Mouse (Mus musculus) spleen, postnatal 10 days (tissue): ENCODE data around the gene Cyp46a1.

ENCODE experiments used
- DNase-seq, 2 experiments: peaks; one replicate each; pipeline ENCODE4 v3.0.0; 2021 to 2022; ENCODE audit warnings: low spot score in 2 of 2

The Cyp46a1 gene

DNA sequence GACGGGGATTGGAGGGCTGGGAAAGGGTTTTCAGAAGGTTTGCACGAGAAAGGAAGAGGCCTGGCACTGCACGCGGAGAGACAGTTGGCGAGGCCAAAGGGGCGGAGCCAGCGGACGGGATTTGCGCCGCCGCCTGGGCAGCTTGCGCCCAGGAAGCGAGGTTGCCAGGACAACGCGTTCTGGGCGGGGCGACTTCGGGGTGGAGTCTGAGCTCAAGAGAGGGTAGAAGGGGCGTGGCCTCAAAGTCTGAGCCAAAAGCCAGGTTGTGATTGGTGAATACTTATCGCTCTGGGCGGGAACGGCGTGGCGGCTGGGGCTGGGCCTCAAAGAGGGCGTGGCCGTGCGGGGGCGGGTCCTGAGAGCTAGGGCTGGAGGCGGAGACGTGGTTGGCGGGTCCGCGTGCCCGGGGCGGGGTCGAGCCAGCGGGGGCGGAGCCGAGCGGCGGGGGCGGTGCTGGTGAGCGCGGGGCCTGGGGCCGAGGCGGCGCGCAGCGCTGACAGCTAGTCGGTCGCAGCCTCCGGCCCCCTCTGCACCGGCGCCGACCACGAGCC, at the start of gene Cyp46a1:
Gene Cyp46a1, plus strand, starts transcription at position 487 of the 551 bp plus-strand sequence.
- DNase-seq: peak; percentile 61 to 91

- no peak for DNase-seq
Observed at GRCm38 (mm10) chr12:108284455-108285224, 49.5 kb upstream of the Cyp46a1 start.

DNA sequence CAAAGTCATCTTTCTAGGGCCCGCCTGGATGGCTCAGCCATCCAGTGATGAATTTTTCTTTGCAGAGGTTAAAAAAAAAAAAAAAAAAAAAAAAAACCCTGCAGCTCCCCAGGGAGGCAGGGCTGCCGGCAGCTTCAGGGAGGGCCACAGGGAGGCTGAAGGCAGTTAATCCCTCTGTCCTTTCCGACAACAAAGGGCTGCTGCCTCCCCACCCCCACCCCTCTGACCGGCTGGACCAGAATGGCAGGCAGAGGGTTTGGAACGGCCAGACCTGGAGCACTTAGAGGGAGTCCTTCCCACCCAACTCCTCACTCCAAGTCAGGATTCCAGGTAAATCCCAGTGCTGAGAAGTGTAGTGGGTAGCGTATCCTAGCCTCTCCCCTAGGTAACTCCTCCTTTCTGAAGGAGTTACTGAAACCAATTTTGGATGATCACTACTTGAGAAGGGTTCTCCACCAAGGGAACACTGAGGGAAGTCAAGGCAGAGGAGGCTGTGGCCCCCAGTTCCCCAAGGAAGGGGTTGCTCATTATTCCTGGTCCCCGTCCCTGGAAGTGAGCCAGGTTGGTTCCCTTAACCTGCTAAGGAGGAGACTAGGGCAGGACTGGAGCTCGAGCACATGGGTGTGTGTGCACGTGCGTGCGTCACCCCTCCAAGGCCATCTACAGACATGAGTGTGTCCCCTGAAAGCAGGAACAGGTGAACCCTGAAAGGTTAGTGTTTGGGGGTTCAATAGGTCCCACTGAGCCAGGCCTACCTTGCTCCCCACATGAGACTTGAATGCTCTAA, 48.8 kb upstream of the Cyp46a1 start:
- no peak for DNase-seq

GRCm38 (mm10) chr12:108286381-108286780, 47.8 kb upstream of the Cyp46a1 start:
- no peak for DNase-seq

- no peak for DNase-seq
Observed at GRCm38 (mm10) chr12:108287011-108287410, 47.2 kb upstream of the Cyp46a1 start.

DNA sequence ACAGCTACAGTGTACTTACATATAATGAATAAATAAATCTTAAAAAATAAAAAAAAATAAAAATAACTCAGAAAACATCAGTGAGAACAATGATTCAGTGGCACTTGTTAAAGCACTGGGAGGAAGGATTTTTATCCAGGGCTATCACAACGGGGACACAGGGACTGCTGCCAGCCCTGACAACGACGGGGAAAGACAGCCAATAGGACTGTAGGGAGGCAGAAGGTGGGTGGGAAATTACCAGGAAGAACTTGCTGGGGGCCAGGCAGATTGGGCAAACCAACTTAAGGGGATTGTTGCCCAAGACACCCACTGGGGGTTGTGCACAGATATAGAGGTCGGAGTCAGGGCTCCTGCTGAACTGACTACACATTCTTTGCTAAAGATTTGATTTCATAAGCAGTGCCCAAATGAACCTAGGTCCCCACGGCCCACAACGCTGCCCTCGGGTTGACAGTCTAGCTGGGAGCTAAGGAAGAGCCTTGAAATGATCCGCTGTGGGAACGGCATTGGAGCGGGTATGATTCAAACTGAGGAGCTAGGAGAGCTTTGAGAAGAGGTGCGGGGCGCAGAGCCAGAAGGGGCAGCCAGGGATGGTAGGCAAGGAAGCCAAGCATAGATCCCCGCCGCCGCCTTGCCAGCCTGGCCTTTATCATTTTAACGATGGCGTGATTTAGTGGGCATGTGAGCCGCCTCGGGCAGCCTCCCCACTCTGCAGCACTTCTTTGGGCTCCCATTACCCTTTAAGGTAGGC, 45.9 kb upstream of the Cyp46a1 start:
- no peak for DNase-seq

DNA sequence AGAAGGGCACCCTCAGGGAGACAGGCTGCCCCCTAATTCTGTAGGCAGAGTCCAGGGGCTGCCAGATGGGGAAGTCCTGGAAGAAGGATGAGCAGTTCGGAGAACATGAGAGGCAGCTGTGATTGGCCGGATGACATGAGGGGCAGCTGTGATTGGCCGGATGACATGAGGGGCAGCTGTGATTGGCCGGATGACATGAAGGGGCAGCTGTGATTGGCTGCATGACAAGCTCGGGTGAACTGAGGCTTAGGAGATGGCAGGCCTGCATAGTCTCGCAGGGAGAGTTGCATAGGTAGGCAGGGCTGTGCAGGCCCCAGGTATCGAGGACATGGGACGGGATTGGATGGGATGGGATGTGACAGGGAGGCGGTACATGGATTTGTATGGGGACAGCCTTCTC, 41.8 kb upstream of the Cyp46a1 start:
- no peak for DNase-seq

- DNase-seq: peak; percentile 17 to 61
Observed at GRCm38 (mm10) chr12:108292957-108293356, 41.2 kb upstream of the Cyp46a1 start.

DNA sequence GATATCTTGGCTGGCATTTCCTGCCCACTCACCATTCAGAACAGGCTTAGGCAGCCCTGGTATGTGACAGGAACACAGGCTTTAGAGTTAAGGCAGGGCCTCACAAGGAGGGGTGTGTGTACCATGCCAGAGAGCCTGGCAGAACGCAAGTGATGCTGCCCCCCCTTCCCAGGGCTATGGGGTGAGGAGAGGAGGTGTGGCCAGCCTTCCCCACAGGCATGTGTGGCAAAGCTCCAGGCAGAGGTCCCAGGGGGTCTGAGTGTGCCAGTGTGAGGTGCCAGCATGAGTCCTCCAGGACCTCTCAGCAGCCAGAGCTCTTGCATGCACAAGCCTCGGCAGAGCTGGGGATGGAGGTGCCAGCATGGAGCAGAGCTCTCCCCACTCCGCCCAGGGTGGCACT, 39.6 kb upstream of the Cyp46a1 start:
- DNase-seq: no peak

DNA sequence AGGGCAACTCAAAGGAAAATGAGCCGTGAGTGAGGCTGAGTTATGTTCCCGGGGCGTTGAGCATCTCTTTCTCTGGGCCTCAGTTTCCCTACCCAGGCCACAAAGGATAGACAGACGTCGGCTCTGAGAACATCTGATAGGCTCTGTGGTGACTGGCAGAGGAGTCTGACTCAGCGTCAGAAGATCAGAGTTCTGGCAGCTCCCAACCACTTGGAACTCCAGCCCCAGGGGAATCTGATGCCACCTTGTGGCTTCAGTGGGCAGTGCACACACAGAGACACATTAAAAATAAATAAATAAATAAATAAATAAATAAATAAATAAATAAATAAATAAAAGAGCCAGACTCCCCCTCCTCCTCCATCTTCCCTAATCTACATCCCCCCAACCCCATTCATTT, 37.1 kb upstream of the Cyp46a1 start:
- DNase-seq: no peak

- DNase-seq: no peak
Observed at GRCm38 (mm10) chr12:108301006-108301405, 33.2 kb upstream of the Cyp46a1 start.

DNA sequence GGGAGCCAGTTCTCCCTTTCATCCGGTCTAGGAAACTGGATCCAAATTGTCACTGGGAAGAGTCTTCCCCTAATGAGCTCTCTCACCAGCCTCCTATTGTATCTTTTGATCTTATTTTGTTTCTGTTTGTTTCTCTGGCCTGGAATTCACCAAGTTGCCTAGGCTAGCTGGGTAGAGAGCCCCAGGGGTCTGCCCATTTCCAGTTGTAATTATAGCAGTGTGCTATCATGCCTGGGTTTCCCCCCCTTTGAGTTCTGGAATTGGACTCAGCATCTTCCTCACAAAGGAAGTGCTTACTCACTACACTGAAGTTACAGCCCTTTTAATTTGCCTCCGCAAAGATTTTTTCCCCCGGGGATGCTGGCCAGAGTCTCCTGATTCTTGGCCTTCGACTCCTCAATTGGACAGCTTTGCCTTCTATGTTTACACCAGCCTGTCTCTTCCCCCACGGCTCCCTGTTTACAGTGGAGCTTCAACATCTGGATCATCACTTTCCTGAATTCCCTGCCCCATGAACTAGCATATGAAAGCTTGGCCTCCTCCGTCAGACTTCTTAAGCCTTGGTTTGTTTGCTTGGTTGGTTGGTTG, 30.3 kb upstream of the Cyp46a1 start:
- DNase-seq: no peak

DNA sequence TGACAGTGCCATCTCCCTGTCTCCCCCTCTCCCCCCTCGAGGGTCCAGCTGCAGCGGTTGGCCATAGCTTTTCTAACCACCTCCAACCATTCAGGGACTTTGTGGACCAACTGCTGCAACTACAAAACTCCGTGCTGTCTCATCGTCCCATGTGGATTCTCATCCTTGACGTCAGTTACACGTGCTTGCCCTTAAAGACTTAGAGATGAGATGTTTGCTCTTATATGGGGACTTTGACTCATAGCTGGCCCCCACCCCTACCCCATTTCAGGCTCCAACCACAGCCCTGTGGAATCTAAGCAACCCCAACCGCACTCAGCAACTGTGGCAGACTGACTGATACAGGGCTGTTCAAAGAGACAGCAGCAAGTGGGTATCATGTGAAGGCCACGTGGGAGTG, 29.0 kb upstream of the Cyp46a1 start:
- DNase-seq: no peak

DNA sequence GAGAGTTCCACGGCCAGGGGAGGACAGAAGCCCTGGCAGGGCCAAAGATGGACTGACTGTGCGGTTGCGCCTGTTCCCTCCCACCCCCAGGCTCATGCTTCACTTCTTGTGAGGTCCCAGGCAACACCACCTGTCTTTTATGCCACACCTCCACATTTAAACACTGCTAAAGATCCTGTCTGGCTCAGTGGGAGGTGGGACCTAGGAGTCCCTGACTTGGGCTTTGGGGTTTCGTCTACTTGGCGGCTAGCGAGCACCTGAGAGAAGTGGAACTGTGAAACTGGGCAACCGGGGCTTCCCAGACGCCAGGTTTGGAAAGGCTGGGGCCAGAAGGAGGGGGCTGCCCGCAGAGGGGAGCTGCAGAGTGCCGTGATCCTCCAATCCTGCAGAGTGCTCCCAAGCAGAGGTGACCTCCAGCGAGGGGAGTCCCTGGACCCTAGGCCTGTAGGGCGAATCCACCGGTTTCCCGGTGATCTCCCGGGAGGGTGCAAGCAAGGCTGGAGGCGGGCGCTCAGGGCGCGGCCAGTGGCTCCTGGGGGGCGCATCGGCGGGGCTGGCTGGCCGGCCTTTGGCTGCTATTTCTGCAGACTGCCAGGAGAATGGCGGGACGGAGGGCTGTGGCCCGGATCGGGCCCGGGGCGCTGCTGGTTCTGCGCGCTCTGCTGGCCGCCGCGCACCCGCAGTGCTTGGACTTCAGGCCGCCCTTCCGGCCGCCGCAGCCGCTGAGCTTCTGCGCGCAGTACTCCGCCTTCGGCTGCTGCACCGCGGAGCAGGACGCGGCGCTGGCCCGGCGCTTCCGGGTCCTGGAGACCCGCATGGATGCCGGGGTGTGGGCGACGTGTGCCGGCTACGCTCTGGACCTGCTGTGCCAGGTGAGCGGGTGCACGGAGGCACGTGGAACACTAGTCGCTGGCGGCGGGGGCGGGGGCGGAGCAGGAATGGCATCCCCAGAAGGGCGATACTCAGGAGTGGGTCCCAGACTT, 28.1 kb upstream of the Cyp46a1 start, which contains the start of gene Hhipl1:
Gene Hhipl1, plus strand, starts transcription at position 459 of the 983 bp plus-strand sequence.
- no peak for DNase-seq

GRCm38 (mm10) chr12:108307553-108307952, 26.6 kb upstream of the Cyp46a1 start:
- DNase-seq: peak; percentile 17 to 61

GRCm38 (mm10) chr12:108308363-108308856, 25.8 kb upstream of the Cyp46a1 start:
- no peak for DNase-seq

DNA sequence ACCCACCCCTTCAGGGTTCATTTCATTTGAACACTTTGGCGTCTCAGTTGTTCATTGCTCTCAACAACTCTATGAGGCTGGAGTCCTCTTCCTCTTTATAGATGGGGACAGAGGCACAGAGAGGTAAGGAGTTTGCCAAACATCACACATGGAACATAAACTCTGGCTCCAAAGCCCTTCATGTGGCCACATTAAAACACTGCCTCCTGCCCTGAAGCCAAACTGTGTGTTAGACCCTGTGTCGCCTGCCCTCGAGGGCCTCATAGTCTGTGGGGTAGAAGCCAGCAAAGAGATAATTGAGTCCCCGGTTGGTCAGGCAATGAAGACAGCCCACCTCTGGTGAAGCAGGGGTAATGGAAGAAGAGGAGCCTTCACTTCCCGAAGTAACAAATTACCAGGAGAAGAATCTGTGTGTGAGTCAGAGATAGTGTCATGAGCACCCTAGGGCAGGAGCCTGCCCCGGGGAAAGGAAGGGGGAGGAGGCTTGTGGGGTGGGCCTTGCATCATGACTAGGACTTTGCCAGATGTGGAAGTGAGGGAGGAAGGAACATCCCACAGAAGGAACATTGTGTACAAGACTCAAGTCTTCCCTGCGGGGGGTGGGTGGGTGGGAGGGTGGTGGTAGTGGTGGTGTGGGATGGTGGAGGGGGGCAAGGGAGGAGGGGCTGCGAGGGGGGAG, 24.9 kb upstream of the Cyp46a1 start:
- no peak for DNase-seq

DNA sequence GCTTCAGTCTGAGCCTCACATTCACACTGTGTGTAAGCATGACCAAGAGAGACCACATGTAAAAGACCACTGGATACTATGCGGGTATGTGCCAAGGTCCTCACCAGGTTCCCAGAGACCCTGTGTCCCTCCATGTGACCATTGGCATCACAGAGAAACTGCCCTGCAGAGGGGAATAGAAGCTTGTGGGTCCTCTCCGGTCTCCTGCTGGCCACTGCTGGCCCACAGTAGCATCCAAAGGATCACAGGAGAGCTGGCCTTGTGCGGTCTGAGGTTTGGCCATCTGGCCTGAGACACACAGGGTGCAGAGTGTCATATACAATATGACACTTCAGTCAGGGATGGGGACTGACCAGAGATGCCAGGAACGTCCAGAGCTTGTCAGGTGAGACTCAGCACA, 24.1 kb upstream of the Cyp46a1 start:
- no peak for DNase-seq

DNA sequence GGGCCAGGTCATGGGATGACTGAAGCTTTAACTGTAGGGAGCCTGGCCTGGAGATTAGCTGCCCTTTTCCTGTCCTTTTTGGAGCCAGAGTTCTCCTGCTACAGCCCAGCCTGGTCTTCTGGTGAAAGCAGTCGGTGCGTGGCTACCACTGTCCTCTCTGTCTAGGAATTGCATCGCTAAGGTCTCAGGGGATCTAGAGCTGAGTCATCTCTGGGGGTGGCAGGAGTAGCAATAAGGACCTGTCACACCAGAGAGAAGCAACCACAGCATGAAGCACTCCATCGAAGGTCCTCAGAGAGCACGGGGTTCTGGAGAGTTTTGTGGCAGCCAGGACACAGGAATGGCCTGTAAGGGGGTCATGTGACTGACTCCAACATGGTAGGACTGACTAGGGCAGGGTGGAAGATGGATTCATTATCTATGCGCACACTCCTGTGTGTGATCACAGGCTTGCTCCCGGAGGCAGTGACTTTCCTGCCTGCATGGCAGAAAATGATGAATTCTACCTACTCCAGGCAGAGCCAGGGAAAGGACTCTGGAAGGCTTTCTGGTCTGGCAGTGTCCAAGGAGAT, 23.6 kb upstream of the Cyp46a1 start:
- DNase-seq: no peak
